ENCODE assay signal across 20 mouse cellular contexts in the genomic region with DNA sequence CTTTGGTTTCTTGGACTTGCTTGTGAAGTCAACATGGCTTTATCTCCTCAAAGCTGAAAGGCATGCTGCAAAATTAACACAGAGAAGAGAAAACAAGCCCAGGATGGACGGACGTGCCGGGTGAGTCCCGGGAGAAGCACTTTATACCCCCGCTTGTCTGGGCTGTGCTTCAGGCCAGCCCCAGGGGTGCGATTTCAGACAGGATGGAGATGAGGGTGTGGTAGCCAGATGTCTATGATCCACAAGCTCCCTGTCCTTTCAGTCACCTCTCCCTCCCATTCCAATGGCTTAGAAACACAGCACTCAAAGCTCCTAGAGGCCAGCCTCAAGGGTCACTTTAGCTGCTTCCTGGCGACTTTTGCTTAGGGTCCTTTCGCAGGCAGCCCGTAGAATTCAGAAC. TPM values are rescaled to one million over a fixed set of nuclear protein-coding genes. Genes with fewer than 3 reads are reported as not detected.
A peak's percentile ranks its signal among the peaks of the same experiment; 100 is the strongest.
DNase-seq lines count a peak whose midpoint lies in the region; ATAC-seq and TF ChIP-seq lines count a peak whose summit lies in the region.
"Had no signal": no experiment of that assay in that cellular context is flagged by ENCODE, and none has a peak within 500 bp of the region (broad histone marks: within the 10 kb centered on the region; RNA-seq: fewer than 3 reads in every experiment).

No protein-coding gene starts in this region.

- H3K9me3 ChIP-seq in limb, embryonic 14.5 days (ENCODE audit: control insufficient read depth, low read length) = no peaks in the 10 kb centered on the region
- no peaks in the 10 kb centered on the region for H3K9me3 ChIP-seq in limb, embryonic 10.5 days (replicated peaks)
- H3K9me3 ChIP-seq: heart, embryonic 15.5 days; kidney, embryonic 15.5 days; liver, embryonic 13.5 days; midbrain, embryonic 10.5 days; stomach, embryonic 15.5 days had no signal

- no peak overlapping the region for H3K9ac ChIP-seq in limb, embryonic 14.5 days (ENCODE audit: low read depth, low read length, severe bottlenecking)
- H3K9ac ChIP-seq: heart, embryonic 15.5 days; kidney, embryonic 15.5 days; liver, embryonic 13.5 days; stomach, embryonic 15.5 days had no signal

- H3K27me3 ChIP-seq in limb, embryonic 14.5 days (ENCODE audit: control insufficient read depth, insufficient read depth, low read length) = no peaks in the 10 kb centered on the region
- H3K27me3 ChIP-seq in limb, embryonic 10.5 days (ENCODE audit: low read depth, poor library complexity, severe bottlenecking) = no peaks in the 10 kb centered on the region
- H3K27me3 ChIP-seq: heart, embryonic 15.5 days; kidney, embryonic 15.5 days; liver, embryonic 13.5 days; stomach, embryonic 15.5 days had no signal

- TF ChIP-seq POLR2A in limb, embryonic 14.5 days (IDR thresholded peaks at IDR 0.05; ENCODE audit: borderline replicate concordance, extremely low read depth, insufficient read depth, insufficient read length) = no peak

- peaks cover 14% of the 10 kb centered on the region for H3K4me1 ChIP-seq in limb, embryonic 14.5 days (ENCODE audit: control insufficient read depth, insufficient read depth, low read length)
- peaks cover 9% of the 10 kb centered on the region; the same call in 1 of the 2 replicates for H3K4me1 ChIP-seq in limb, embryonic 10.5 days
- H3K4me1 ChIP-seq: heart, embryonic 15.5 days; liver, embryonic 13.5 days; midbrain, embryonic 10.5 days; stomach, embryonic 15.5 days had no signal

- no peaks in the 10 kb centered on the region for H3K36me3 ChIP-seq in limb, embryonic 14.5 days (ENCODE audit: control insufficient read depth, insufficient read depth, low read length)
- no peaks in the 10 kb centered on the region for H3K36me3 ChIP-seq in limb, embryonic 10.5 days
- H3K36me3 ChIP-seq: heart, embryonic 15.5 days; kidney, embryonic 15.5 days; liver, embryonic 13.5 days; midbrain, embryonic 10.5 days; stomach, embryonic 15.5 days had no signal

- H3K4me2 ChIP-seq in limb, embryonic 14.5 days (replicated peaks; ENCODE audit: low read depth, low read length, severe bottlenecking) = no peak overlapping the region
- H3K4me2 ChIP-seq: heart, embryonic 15.5 days; kidney, embryonic 15.5 days; liver, embryonic 13.5 days; stomach, embryonic 15.5 days had no signal

- intact Hi-C loops in heart, postnatal 36 days (cut with DNase I) = loop anchor here (5.0 kb wide), 1 partner anchor 53 kb away; no protein-coding TSS in a partner anchor
- intact Hi-C loops in heart, postnatal 14 days (cut with DNase I) = no loop called here

- 24% methylated on average over 9 of the region's 9 CpGs for WGBS in limb, embryonic 14.5 days
- WGBS in limb, embryonic 10.5 days = 48% methylated on average over 9 of the region's 9 CpGs

- H3K4me3 ChIP-seq in limb, embryonic 14.5 days (replicated peaks; ENCODE audit: low read length) = no peak overlapping the region
- no peak overlapping the region for H3K4me3 ChIP-seq in limb, embryonic 10.5 days
- H3K4me3 ChIP-seq: heart, embryonic 15.5 days; kidney, embryonic 15.5 days; liver, embryonic 13.5 days; midbrain, embryonic 10.5 days; stomach, embryonic 15.5 days had no signal

- peak; percentile 42 to 72 for DNase-seq in heart, adult 18-20 months
- DNase-seq in heart, postnatal 36 days = no peak
- DNase-seq in limb, embryonic 14.5 days (ENCODE audit: low spot score) = peak; percentile 44
- no peak for DNase-seq in limb, embryonic 10.5 days (ENCODE audit: low spot score)
- peak; percentile 67 for DNase-seq in gastrocnemius, adult 18-20 months (ENCODE audit: low spot score)
- DNase-seq in heart, postnatal 14 days = peak; percentile 42 to 51
- no peak for DNase-seq in left cerebral cortex, adult 8-10 months (ENCODE audit: low spot score in 2 of 2)
- no peak for DNase-seq in layer of hippocampus, adult 11-12 months (ENCODE audit: low spot score)
- DNase-seq: adrenal gland, adult 2 months; B cell, adult 2 months; cerebellum, adult 8-10 months; liver, embryonic 13.5 days; retina, postnatal 1 day had no signal

- no peak overlapping the region; the same call in 1 of the 2 replicates for H3K27ac ChIP-seq in limb, embryonic 14.5 days (replicated peaks; ENCODE audit: low read depth, low read length)
- no peak overlapping the region; the same call in 1 of the 2 replicates for H3K27ac ChIP-seq in limb, embryonic 10.5 days
- H3K27ac ChIP-seq: heart, embryonic 15.5 days; hindbrain, postnatal 0 days; kidney, embryonic 15.5 days; liver, embryonic 13.5 days; midbrain, embryonic 10.5 days; stomach, embryonic 15.5 days had no signal

- no peak for ATAC-seq in limb, embryonic 14.5 days (ENCODE audit: low FRiP score, low read depth)
- ATAC-seq: hindbrain, postnatal 0 days had no signal

RNA-seq across cellular contexts. Expression of gene Pbp2, which starts 3.8 kb away (rescaled TPM):
- not detected for total RNA-seq in heart, adult 18-20 months (2021)
- total RNA-seq in heart, postnatal 36 days (2021) = not detected
- 0.34 and 0.46 TPM in 2 replicates for polyA plus RNA-seq in limb, embryonic 14.5 days (2012; rRNA removed)
- polyA plus RNA-seq in limb, embryonic 14.5 days (2014; fragmentation: Nextera tagmentation; extraction: Ambion mirVana) = 0.29 and 0.46 TPM in 2 replicates
- polyA plus RNA-seq in limb, embryonic 10.5 days (2016; fragmentation: Nextera tagmentation; extraction: Ambion mirVana) = 0.11 and 0.19 TPM in 2 replicates
- not detected for total RNA-seq in gastrocnemius, adult 18-20 months (2021)
- not detected for total RNA-seq in heart, postnatal 14 days (2021)
- total RNA-seq in left cerebral cortex, adult 8-10 months (2022) = under 1 TPM in 1 of 4 experiments, not detected in 3; 0.48 TPM
- total RNA-seq: adrenal gland, adult 2 months had no signal
- polyA plus RNA-seq: adrenal gland, adult 2 months; hindbrain, postnatal 0 days; liver, embryonic 13.5 days; midbrain, embryonic 10.5 days had no signal

RNA-seq across cellular contexts. Expression of gene Emp1, which starts 48.4 kb away (rescaled TPM):
- 10 to 100 TPM; 39.9 to 43.1 TPM for total RNA-seq in heart, adult 18-20 months (2021)
- total RNA-seq in heart, postnatal 36 days (2021) = 10 to 100 TPM; 46.9 to 53.3 TPM
- 366 and 528 TPM in 2 replicates for polyA plus RNA-seq in limb, embryonic 14.5 days (2012; rRNA removed)
- polyA plus RNA-seq in limb, embryonic 14.5 days (2014; fragmentation: Nextera tagmentation; extraction: Ambion mirVana) = 91.7 and 98.9 TPM in 2 replicates
- polyA plus RNA-seq in limb, embryonic 10.5 days (2016; fragmentation: Nextera tagmentation; extraction: Ambion mirVana) = 5.0 and 9.0 TPM in 2 replicates
- 10 to 100 TPM; 20.3 to 48.7 TPM for total RNA-seq in gastrocnemius, adult 18-20 months (2021)
- total RNA-seq in heart, postnatal 14 days (2021) = 100 to 1,000 TPM; 102 to 124 TPM
- total RNA-seq in left cerebral cortex, adult 8-10 months (2022) = 1 to 10 TPM; 1.6 to 1.9 (median 1.7) TPM

RNA-seq across cellular contexts. Expression of gene Gsg1, which starts 59.8 kb away (rescaled TPM):
- under 1 TPM; 0.44 to 0.65 TPM for total RNA-seq in heart, adult 18-20 months (2021)
- under 1 TPM; 0.24 to 0.47 TPM for total RNA-seq in heart, postnatal 36 days (2021)
- 1.4 and 1.6 TPM in 2 replicates for polyA plus RNA-seq in limb, embryonic 14.5 days (2012; rRNA removed)
- polyA plus RNA-seq in limb, embryonic 14.5 days (2014; fragmentation: Nextera tagmentation; extraction: Ambion mirVana) = 1.1 and 2.2 TPM in 2 replicates
- 0.80 and 1.5 TPM in 2 replicates for polyA plus RNA-seq in limb, embryonic 10.5 days (2016; fragmentation: Nextera tagmentation; extraction: Ambion mirVana)
- total RNA-seq in gastrocnemius, adult 18-20 months (2021) = not detected
- under 1 TPM in 1 of 2 experiments, not detected in 1; 0.86 TPM for total RNA-seq in heart, postnatal 14 days (2021)
- not detected for total RNA-seq in left cerebral cortex, adult 8-10 months (2022)
- total RNA-seq: adrenal gland, adult 2 months; left cerebral cortex, postnatal 25 days; neutrophil, adult 5-6 weeks had no signal

Comparison
In these comparisons a context has a peak if more than half of its experiments do, and no peak if none do; other contexts are left out.
1. DNase-seq: peak in heart, adult 18-20 months (2 of 2), limb, embryonic 14.5 days (single experiment), gastrocnemius, adult 18-20 months (single experiment) and heart, postnatal 14 days (2 of 2); none in heart, postnatal 36 days (0 of 2), limb, embryonic 10.5 days (single experiment), left cerebral cortex, adult 8-10 months (0 of 2) and layer of hippocampus, adult 11-12 months (single experiment).
2. RNA of gene Emp1, which starts 48.4 kb away (total RNA-seq): 102 to 124 TPM in heart, postnatal 14 days, 46.9 to 53.3 TPM in heart, postnatal 36 days, 20.3 to 48.7 TPM in gastrocnemius, adult 18-20 months and 39.9 to 43.1 TPM in heart, adult 18-20 months; 1.6 to 1.9 TPM in left cerebral cortex, adult 8-10 months; every median in the first group is over 4 times any median in the second.